Comparison of ENCODE assay signal across 32 mouse cellular contexts in the genomic region with DNA sequence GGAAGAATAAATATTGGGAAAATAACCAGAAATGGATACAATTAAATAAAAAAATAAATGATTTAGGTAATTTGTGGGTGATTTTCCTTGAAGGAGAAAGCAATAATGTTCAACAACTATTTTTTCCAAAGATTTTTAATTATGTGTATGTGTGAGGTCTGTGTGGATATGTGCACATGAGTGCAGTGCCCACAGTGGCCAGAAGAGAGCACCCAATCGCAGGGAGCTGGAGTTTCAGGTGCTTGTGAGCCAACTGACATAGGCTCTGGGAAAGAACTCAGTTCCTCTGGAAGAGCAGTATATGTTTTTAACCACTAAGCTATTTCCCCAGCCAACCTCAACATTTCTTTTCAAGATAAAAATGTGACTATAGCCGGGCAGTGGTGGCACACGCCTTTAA. TPM values are rescaled to one million over a fixed set of nuclear protein-coding genes. Genes with fewer than 3 reads are reported as not detected.
DNase-seq lines count a peak whose midpoint lies in the region; ATAC-seq and TF ChIP-seq lines count a peak whose summit lies in the region.
"Had no signal": no experiment of that assay in that cellular context is flagged by ENCODE, and none has a peak within 500 bp of the region (broad histone marks: within the 10 kb centered on the region; RNA-seq: fewer than 3 reads in every experiment).

No protein-coding gene starts in this region.

- no peak for TF ChIP-seq EP300 in CH12.LX (IDR thresholded peaks at IDR 0.05; ENCODE audit: low read length)

- H3K79me2 ChIP-seq in liver, adult 2 months (ENCODE audit: control insufficient read depth, insufficient read depth, low read length) = no peaks in the 10 kb centered on the region
- no peaks in the 10 kb centered on the region for H3K79me2 ChIP-seq in CH12.LX (replicated peaks; ENCODE audit: control insufficient read depth, extremely low read depth, insufficient read depth, poor library complexity, severe bottlenecking)

- no peaks in the 10 kb centered on the region for H3K27me3 ChIP-seq in forebrain, postnatal 0 days (ENCODE audit: insufficient read depth, low read length)
- H3K27me3 ChIP-seq in forebrain, embryonic 14.5 days (replicated peaks; ENCODE audit: control insufficient read depth, insufficient read depth, low read length) = no peaks in the 10 kb centered on the region
- H3K27me3 ChIP-seq in liver, adult 2 months (ENCODE audit: control insufficient read depth, insufficient read depth, low read length) = no peaks in the 10 kb centered on the region
- H3K27me3 ChIP-seq in liver, embryonic 11.5 days (replicated peaks; ENCODE audit: control insufficient read depth, insufficient read depth, low read length) = no peaks in the 10 kb centered on the region
- H3K27me3 ChIP-seq in CH12.LX (replicated peaks) = no peaks in the 10 kb centered on the region
- H3K27me3 ChIP-seq: liver, embryonic 15.5 days; midbrain, embryonic 13.5 days had no signal

- H3K4me1 ChIP-seq in forebrain, postnatal 0 days (ENCODE audit: insufficient read depth) = peaks cover 4% of the 10 kb centered on the region; the same call in 1 of the 2 replicates
- no peaks in the 10 kb centered on the region for H3K4me1 ChIP-seq in forebrain, embryonic 14.5 days (ENCODE audit: control insufficient read depth, insufficient read depth, low read length)
- no peaks in the 10 kb centered on the region for H3K4me1 ChIP-seq in liver, adult 2 months (ENCODE audit: control insufficient read depth, insufficient read depth, low read length)
- no peaks in the 10 kb centered on the region for H3K4me1 ChIP-seq in liver, embryonic 11.5 days (replicated peaks; ENCODE audit: control insufficient read depth, insufficient read depth, low read length)
- H3K4me1 ChIP-seq in CH12.LX (ENCODE audit: control insufficient read depth in 1 of 2, insufficient read depth in 2 of 2) = no peaks in the 10 kb centered on the region
- H3K4me1 ChIP-seq: embryonic facial prominence, embryonic 15.5 days; limb, embryonic 10.5 days; liver, embryonic 15.5 days; midbrain, embryonic 13.5 days had no signal

- WGBS in forebrain, postnatal 0 days = 94% methylated on average over 3 of the region's 3 CpGs
- 91% methylated on average over 3 of the region's 3 CpGs for WGBS in forebrain, embryonic 14.5 days
- 90% methylated on average over 3 of the region's 3 CpGs for WGBS in liver, adult 2 months
- WGBS in liver, embryonic 11.5 days = 78% methylated on average over 3 of the region's 3 CpGs

- H3K4me2 ChIP-seq in forebrain, postnatal 0 days (ENCODE audit: low read depth) = no peak overlapping the region
- H3K4me2 ChIP-seq in forebrain, embryonic 14.5 days (ENCODE audit: low read length) = no peak overlapping the region
- H3K4me2 ChIP-seq in liver, embryonic 11.5 days = no peak overlapping the region
- H3K4me2 ChIP-seq in CH12.LX (ENCODE audit: insufficient read depth, low read depth, poor library complexity, severe bottlenecking) = no peak overlapping the region
- H3K4me2 ChIP-seq: embryonic facial prominence, embryonic 15.5 days; liver, embryonic 15.5 days; midbrain, embryonic 13.5 days had no signal

- H3K9me3 ChIP-seq in forebrain, postnatal 0 days (ENCODE audit: low read length) = no peaks in the 10 kb centered on the region
- H3K9me3 ChIP-seq in forebrain, embryonic 14.5 days (replicated peaks; ENCODE audit: control insufficient read depth, low read length) = no peaks in the 10 kb centered on the region
- no peaks in the 10 kb centered on the region for H3K9me3 ChIP-seq in liver, embryonic 11.5 days (ENCODE audit: control insufficient read depth, low read length)
- peaks cover 2% of the 10 kb centered on the region for H3K9me3 ChIP-seq in CH12.LX (replicated peaks; ENCODE audit: low read length)
- H3K9me3 ChIP-seq: embryonic facial prominence, embryonic 15.5 days; limb, embryonic 10.5 days; liver, embryonic 15.5 days; midbrain, embryonic 13.5 days had no signal

- H3K36me3 ChIP-seq in forebrain, postnatal 0 days (ENCODE audit: insufficient read depth) = no peaks in the 10 kb centered on the region
- no peaks in the 10 kb centered on the region for H3K36me3 ChIP-seq in forebrain, embryonic 14.5 days (ENCODE audit: control insufficient read depth, insufficient read depth, low read length)
- no peaks in the 10 kb centered on the region for H3K36me3 ChIP-seq in liver, adult 2 months (ENCODE audit: control insufficient read depth, insufficient read depth, low read length)
- no peaks in the 10 kb centered on the region for H3K36me3 ChIP-seq in liver, embryonic 11.5 days (ENCODE audit: control insufficient read depth, insufficient read depth, low read length)
- no peaks in the 10 kb centered on the region for H3K36me3 ChIP-seq in CH12.LX (replicated peaks in 1 of 2; ENCODE audit: control insufficient read depth in 1 of 2, insufficient read depth in 1 of 2, low read length in 1 of 2)
- H3K36me3 ChIP-seq: embryonic facial prominence, embryonic 15.5 days; limb, embryonic 10.5 days; liver, embryonic 15.5 days; midbrain, embryonic 13.5 days had no signal

- peak; percentile 62 for TF ChIP-seq RAD21 in CH12.LX (IDR thresholded peaks at IDR 0.05; ENCODE audit: low read depth, low read length)

- peak; percentile 24; the same call in 1 of the 2 replicates for TF ChIP-seq CTCF in forebrain, postnatal 0 days (IDR thresholded peaks at IDR 0.05; ENCODE audit: low read depth)
- peak; percentile 62 for TF ChIP-seq CTCF in liver, adult 2 months (IDR thresholded peaks at IDR 0.05; ENCODE audit: low read depth, low read length)
- TF ChIP-seq CTCF in CH12.LX (conservative IDR thresholded peaks at IDR 0.05 in 1 of 2, IDR thresholded peaks at IDR 0.05 in 1 of 2; ENCODE audit: low read depth in 2 of 2, low read length in 2 of 2) = peak; percentile 11 to 67; a peak in 2 of 4 replicates
- no peak for TF ChIP-seq CTCF in gastrocnemius, adult 2 months (IDR thresholded peaks at IDR 0.05)

- intact Hi-C loops in gastrocnemius, adult 2 months (cut with DNase I) = no loop called here

- H3K4me3 ChIP-seq in forebrain, postnatal 0 days (ENCODE audit: low read depth, low read length) = no peak overlapping the region
- no peak overlapping the region for H3K4me3 ChIP-seq in forebrain, embryonic 14.5 days (ENCODE audit: low read depth, low read length)
- H3K4me3 ChIP-seq in liver, adult 2 months (ENCODE audit: insufficient read depth, low read depth, low read length) = no peak overlapping the region
- H3K4me3 ChIP-seq in liver, embryonic 11.5 days (ENCODE audit: low read depth, low read length) = no peak overlapping the region
- no peak overlapping the region for H3K4me3 ChIP-seq in CH12.LX (replicated peaks in 1 of 3; ENCODE audit: low read depth in 2 of 3, low read length in 2 of 3, poor library complexity in 1 of 3)
- no peak overlapping the region for H3K4me3 ChIP-seq in gastrocnemius, adult 2 months
- H3K4me3 ChIP-seq: embryonic facial prominence, embryonic 15.5 days; limb, embryonic 10.5 days; liver, embryonic 15.5 days; midbrain, embryonic 13.5 days; myocyte had no signal

- in situ Hi-C loops in CH12.LX (cut with MboI; ENCODE audit: low pct_ligation_motif_present, low pct_unique_long_range_greater_than_20kb, low sequenced_read_pairs) = no loop called here

- DNase-seq in forebrain, postnatal 0 days = no peak
- no peak for DNase-seq in forebrain, embryonic 14.5 days (ENCODE audit: low spot score)
- DNase-seq in liver, adult 2 months (ENCODE audit: extremely low read depth, low read depth, low spot score) = no peak
- no peak for DNase-seq in liver, embryonic 11.5 days (ENCODE audit: low spot score)
- DNase-seq in CH12.LX (ENCODE audit: extremely low read depth) (no peak), ZHBTc4 (ENCODE audit: low read depth, low spot score) (peak; percentile 50)
- DNase-seq in gastrocnemius, adult 2 months = no peak
- DNase-seq in adrenal gland, adult (ENCODE audit: inconsistent age in 2 of 2, low spot score in 1 of 2) = no peak
- DNase-seq: adrenal gland, adult 8-10 months; B cell, adult 2 months; cerebellum, adult 11 months; cerebellum, postnatal 25 days; heart, postnatal 4 days; kidney, adult 11 months; lung, postnatal 10 days; right cerebral cortex, postnatal 14 days; thymus, postnatal 36 days had no signal

- H3K27ac ChIP-seq in forebrain, postnatal 0 days (ENCODE audit: low read depth, low read length) = no peak overlapping the region
- no peak overlapping the region for H3K27ac ChIP-seq in forebrain, embryonic 14.5 days (ENCODE audit: low read depth, low read length)
- H3K27ac ChIP-seq in liver, adult 2 months (replicated peaks; ENCODE audit: insufficient read depth, low read depth, low read length) = no peak overlapping the region
- no peak overlapping the region for H3K27ac ChIP-seq in liver, embryonic 11.5 days (ENCODE audit: low read depth, low read length)
- no peak overlapping the region for H3K27ac ChIP-seq in CH12.LX (ENCODE audit: insufficient read depth, low read depth)
- H3K27ac ChIP-seq in gastrocnemius, adult 2 months = no peak overlapping the region
- H3K27ac ChIP-seq: embryonic facial prominence, embryonic 15.5 days; kidney, postnatal 0 days; limb, embryonic 10.5 days; liver, embryonic 15.5 days; midbrain, embryonic 13.5 days had no signal

- dilution Hi-C loops in CH12.LX (cut with MboI; ENCODE audit: extremely low pct_ligation_motif_present, extremely low pct_unique_long_range_greater_than_20kb, low sequenced_read_pairs) = no loop called here

- no peak for ATAC-seq in forebrain, postnatal 0 days
- ATAC-seq in forebrain, embryonic 14.5 days = no peak
- ATAC-seq in liver, embryonic 11.5 days (replicated peaks; ENCODE audit: low FRiP score) = no peak
- ATAC-seq: hindbrain, embryonic 16.5 days; midbrain, embryonic 13.5 days had no signal

- TF ChIP-seq POLR2A in liver, adult 2 months (IDR thresholded peaks at IDR 0.05; ENCODE audit: extremely low read depth, insufficient read depth, low read length) = no peak
- TF ChIP-seq POLR2A in CH12.LX (IDR thresholded peaks at IDR 0.05; ENCODE audit: low read depth, low read length) = no peak

- no peak overlapping the region for H3K9ac ChIP-seq in forebrain, postnatal 0 days
- H3K9ac ChIP-seq in forebrain, embryonic 14.5 days (ENCODE audit: low read length) = no peak overlapping the region
- H3K9ac ChIP-seq in liver, adult 2 months (ENCODE audit: low read depth, low read length) = no peak overlapping the region
- H3K9ac ChIP-seq in liver, embryonic 11.5 days (ENCODE audit: low read depth, low read length) = no peak overlapping the region
- H3K9ac ChIP-seq in CH12.LX (ENCODE audit: insufficient read depth, low read depth) = no peak overlapping the region
- H3K9ac ChIP-seq: embryonic facial prominence, embryonic 15.5 days; liver, embryonic 15.5 days; midbrain, embryonic 13.5 days had no signal

RNA-seq across cellular contexts. Expression of a gene that starts 8.4 kb away (rescaled TPM):
- 38.7 and 50.9 TPM in 2 replicates for total RNA-seq in forebrain, postnatal 0 days (2014; rRNA removed)
- 39.5 and 42.8 TPM in 2 replicates for polyA plus RNA-seq in forebrain, postnatal 0 days (2015; fragmentation: Nextera tagmentation; extraction: Ambion mirVana)
- polyA plus RNA-seq in forebrain, embryonic 14.5 days (2014; fragmentation: Nextera tagmentation; extraction: Ambion mirVana) = 13.3 and 20.3 TPM in 2 replicates
- 0.65 and 0.81 TPM in 2 replicates for total RNA-seq in liver, adult 2 months (2014; rRNA removed)
- 2.7 TPM in 2 replicates for polyA plus RNA-seq in liver, adult 2 months (2012; rRNA removed)
- 0.37 and 0.43 TPM in 2 replicates for polyA plus RNA-seq in liver, embryonic 11.5 days (2014; fragmentation: Nextera tagmentation; extraction: Ambion mirVana)
- total RNA-seq in CH12.LX (2012; rRNA removed) (not detected in 2 replicates), CH12.LX (2014; rRNA removed) (not detected in 2 replicates)
- polyA plus RNA-seq in CH12.LX (2012; ENCODE audit: insufficient read length, low read depth) = not detected in 2 replicates
- total RNA-seq in gastrocnemius, adult 2 months (2021) = not detected
- total RNA-seq: gastrocnemius, adult 18-20 months; granulocyte monocyte progenitor cell, adult 5-6 weeks; heart, postnatal 4 days; megakaryocyte, adult 5-6 weeks had no signal
- polyA plus RNA-seq: heart, embryonic 14.5 days; myocyte; stomach, embryonic 14.5 days had no signal

RNA-seq across cellular contexts. Expression of a gene that starts 20.7 kb away (rescaled TPM):
- total RNA-seq in forebrain, postnatal 0 days (2014; rRNA removed) = not detected in 2 replicates
- not detected in 2 replicates for polyA plus RNA-seq in forebrain, postnatal 0 days (2015; fragmentation: Nextera tagmentation; extraction: Ambion mirVana)
- not detected in 2 replicates for polyA plus RNA-seq in forebrain, embryonic 14.5 days (2014; fragmentation: Nextera tagmentation; extraction: Ambion mirVana)
- total RNA-seq in liver, adult 2 months (2014; rRNA removed) = not detected in 2 replicates
- polyA plus RNA-seq in liver, adult 2 months (2012; rRNA removed) = not detected in 2 replicates
- not detected in 2 replicates for polyA plus RNA-seq in liver, embryonic 11.5 days (2014; fragmentation: Nextera tagmentation; extraction: Ambion mirVana)
- not detected in 2 replicates for total RNA-seq in CH12.LX (2012; rRNA removed)
- not detected in 2 replicates for total RNA-seq in CH12.LX (2014; rRNA removed)
- not detected in 2 replicates for polyA plus RNA-seq in CH12.LX (2012; ENCODE audit: insufficient read length, low read depth)
- total RNA-seq in gastrocnemius, adult 2 months (2021) = not detected
- total RNA-seq: adrenal gland, adult 8-10 months; gastrocnemius, adult 18-20 months; granulocyte monocyte progenitor cell, adult 5-6 weeks; heart, postnatal 4 days; left cerebral cortex, adult 18-20 months; megakaryocyte, adult 5-6 weeks had no signal
- polyA plus RNA-seq: embryonic facial prominence, embryonic 15.5 days; heart, embryonic 14.5 days; hindbrain, embryonic 16.5 days; kidney, postnatal 0 days; limb, embryonic 10.5 days; liver, embryonic 15.5 days; midbrain, embryonic 13.5 days; myocyte; neural tube, embryonic 14.5 days; spleen, adult 2 months; stomach, embryonic 14.5 days had no signal

RNA-seq across cellular contexts. Expression of a gene that starts 39.2 kb away (rescaled TPM):
- not detected in 2 replicates for total RNA-seq in forebrain, postnatal 0 days (2014; rRNA removed)
- not detected in 2 replicates for polyA plus RNA-seq in forebrain, postnatal 0 days (2015; fragmentation: Nextera tagmentation; extraction: Ambion mirVana)
- not detected in 2 replicates for polyA plus RNA-seq in forebrain, embryonic 14.5 days (2014; fragmentation: Nextera tagmentation; extraction: Ambion mirVana)
- not detected in 2 replicates for total RNA-seq in liver, adult 2 months (2014; rRNA removed)
- not detected in 2 replicates for polyA plus RNA-seq in liver, adult 2 months (2012; rRNA removed)
- polyA plus RNA-seq in liver, embryonic 11.5 days (2014; fragmentation: Nextera tagmentation; extraction: Ambion mirVana) = not detected in 2 replicates
- total RNA-seq in CH12.LX (2012; rRNA removed) = not detected in 2 replicates
- not detected in 2 replicates for total RNA-seq in CH12.LX (2014; rRNA removed)
- not detected in 2 replicates for polyA plus RNA-seq in CH12.LX (2012; ENCODE audit: insufficient read length, low read depth)
- not detected for total RNA-seq in gastrocnemius, adult 2 months (2021)
- total RNA-seq: adrenal gland, adult 8-10 months; gastrocnemius, adult 18-20 months; granulocyte monocyte progenitor cell, adult 5-6 weeks; heart, postnatal 4 days; left cerebral cortex, adult 18-20 months; megakaryocyte, adult 5-6 weeks had no signal
- polyA plus RNA-seq: embryonic facial prominence, embryonic 15.5 days; heart, embryonic 14.5 days; hindbrain, embryonic 16.5 days; kidney, postnatal 0 days; limb, embryonic 10.5 days; liver, embryonic 15.5 days; midbrain, embryonic 13.5 days; myocyte; neural tube, embryonic 14.5 days; spleen, adult 2 months; stomach, embryonic 14.5 days had no signal

RNA-seq across cellular contexts. Expression of a gene that starts 51.1 kb away (rescaled TPM):
- not detected in 2 replicates for total RNA-seq in forebrain, postnatal 0 days (2014; rRNA removed)
- polyA plus RNA-seq in forebrain, postnatal 0 days (2015; fragmentation: Nextera tagmentation; extraction: Ambion mirVana) = not detected in 2 replicates
- polyA plus RNA-seq in forebrain, embryonic 14.5 days (2014; fragmentation: Nextera tagmentation; extraction: Ambion mirVana) = not detected in 2 replicates
- not detected in 2 replicates for total RNA-seq in liver, adult 2 months (2014; rRNA removed)
- polyA plus RNA-seq in liver, adult 2 months (2012; rRNA removed) = not detected in 2 replicates
- not detected in 2 replicates for polyA plus RNA-seq in liver, embryonic 11.5 days (2014; fragmentation: Nextera tagmentation; extraction: Ambion mirVana)
- not detected in 2 replicates for total RNA-seq in CH12.LX (2012; rRNA removed)
- not detected in 2 replicates for total RNA-seq in CH12.LX (2014; rRNA removed)
- not detected in 2 replicates for polyA plus RNA-seq in CH12.LX (2012; ENCODE audit: insufficient read length, low read depth)
- not detected for total RNA-seq in gastrocnemius, adult 2 months (2021)
- total RNA-seq: adrenal gland, adult 8-10 months; gastrocnemius, adult 18-20 months; granulocyte monocyte progenitor cell, adult 5-6 weeks; heart, postnatal 4 days; left cerebral cortex, adult 18-20 months; megakaryocyte, adult 5-6 weeks had no signal
- polyA plus RNA-seq: embryonic facial prominence, embryonic 15.5 days; heart, embryonic 14.5 days; hindbrain, embryonic 16.5 days; kidney, postnatal 0 days; limb, embryonic 10.5 days; liver, embryonic 15.5 days; midbrain, embryonic 13.5 days; myocyte; neural tube, embryonic 14.5 days; spleen, adult 2 months; stomach, embryonic 14.5 days had no signal
